Mouse (Mus musculus) neural tube, embryonic 13.5 days (tissue): Measurements from ENCODE around the gene Tbc1d23. TPM values are rescaled to one million over a fixed set of nuclear protein-coding genes. Genes with fewer than 3 reads are reported as not detected.
"Not testable (repeated sequence)": the region's sequence is repeated elsewhere in the genome, so short reads cannot be mapped to it uniquely, and the experiment has no call there.

Experiments used
- ATAC-seq: fragments of 200-750 bp; cut with Nextera tagmentation; 2 replicates; pipeline ENCODE4 v1.8.0; 2017; ENCODE audit warnings: low read depth, mild to moderate bottlenecking, moderate TSS enrichment, moderate library complexity
- H3K27ac ChIP-seq: fragments of 300-500 bp; sonication (generic); replicated peaks from 2 replicates; pipeline ENCODE4 v1.5.1; 2015; ENCODE audit warnings: moderate library complexity, mild to moderate bottlenecking, inconsistent platforms
- H3K27me3 ChIP-seq: fragments of 300-500 bp; sonication (generic); 2 replicates; pipeline ENCODE4 v1.6.1; 2015; ENCODE audit warnings: mild to moderate bottlenecking, inconsistent platforms
- H3K36me3 ChIP-seq: fragments of 300-500 bp; sonication (generic); 2 replicates; pipeline ENCODE4 v1.6.1; 2015; ENCODE audit warnings: mild to moderate bottlenecking, inconsistent platforms
- H3K4me1 ChIP-seq: fragments of 300-500 bp; sonication (generic); replicated peaks from 2 replicates; pipeline ENCODE4 v1.6.1; 2015; ENCODE audit warnings: inconsistent platforms
- H3K4me2 ChIP-seq: fragments of 300-500 bp; sonication (generic); 2 replicates; pipeline ENCODE4 v1.6.1; 2015; ENCODE audit warnings: inconsistent platforms, mild to moderate bottlenecking, moderate library complexity
- H3K4me3 ChIP-seq: fragments of 300-500 bp; sonication (generic); 2 replicates; pipeline ENCODE4 v1.5.1; 2015; ENCODE audit warnings: mild to moderate bottlenecking, inconsistent platforms
- H3K9ac ChIP-seq: fragments of 300-500 bp; sonication (generic); 2 replicates; pipeline ENCODE4 v1.6.1; 2015; ENCODE audit warnings: moderate library complexity, mild to moderate bottlenecking, inconsistent platforms
- H3K9me3 ChIP-seq: fragments of 300-500 bp; sonication (generic); 2 replicates; pipeline ENCODE4 v1.6.1; 2016; ENCODE audit warnings: inconsistent platforms
- WGBS: fragments of 180-500 bp; shearing (Covaris S2); methylation state at CpG from one replicate; pipeline ENCODE4 v1.1.7; 2015; 5-methylcytosine and 5-hydroxymethylcytosine counted together
- polyA plus RNA-seq: library from polyadenylated mRNA; unstranded; fragments of >200 nt; fragmentation: Nextera tagmentation; extraction: Ambion mirVana; gene quantifications from 2 replicates; pipeline ENCODE4 v1.2.1, GENCODE M21; 2015

The Tbc1d23 gene
- polyA plus RNA-seq, 1 experiment from 2014 or later, result 24.0 TPM

DNA sequence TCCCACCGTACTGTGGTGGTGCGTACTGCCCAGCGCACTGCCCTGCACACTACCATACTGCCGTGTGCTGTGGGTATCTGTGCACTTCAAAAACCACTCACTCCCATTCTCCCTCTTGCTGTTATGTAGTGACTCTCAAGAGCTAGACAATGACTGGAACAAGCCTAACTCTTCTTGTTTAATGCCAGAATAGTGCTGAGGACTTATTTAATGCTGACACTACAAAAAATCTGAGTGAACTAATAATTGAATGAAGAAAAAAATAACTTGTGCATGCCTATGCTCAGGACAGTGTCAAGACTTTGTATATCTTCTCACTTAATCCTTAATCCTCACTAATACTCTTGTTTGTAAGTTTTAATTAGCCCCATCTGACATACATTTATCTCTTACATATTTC lies 16.2 kb upstream of the Tbc1d23 start:
- no peaks in the 10 kb centered on the region for H3K27me3 ChIP-seq
- H3K9me3 ChIP-seq, result no peaks in the 10 kb centered on the region
- no peak for ATAC-seq
- no peak overlapping the region for H3K9ac ChIP-seq
- no peak overlapping the region for H3K4me3 ChIP-seq
- no peaks in the 10 kb centered on the region for H3K36me3 ChIP-seq
- H3K27ac ChIP-seq, result no peak overlapping the region
- no peak overlapping the region for H3K4me2 ChIP-seq
- 92% methylated on average over 4 of the region's 4 CpGs for WGBS
- H3K4me1 ChIP-seq, result no peaks in the 10 kb centered on the region

DNA sequence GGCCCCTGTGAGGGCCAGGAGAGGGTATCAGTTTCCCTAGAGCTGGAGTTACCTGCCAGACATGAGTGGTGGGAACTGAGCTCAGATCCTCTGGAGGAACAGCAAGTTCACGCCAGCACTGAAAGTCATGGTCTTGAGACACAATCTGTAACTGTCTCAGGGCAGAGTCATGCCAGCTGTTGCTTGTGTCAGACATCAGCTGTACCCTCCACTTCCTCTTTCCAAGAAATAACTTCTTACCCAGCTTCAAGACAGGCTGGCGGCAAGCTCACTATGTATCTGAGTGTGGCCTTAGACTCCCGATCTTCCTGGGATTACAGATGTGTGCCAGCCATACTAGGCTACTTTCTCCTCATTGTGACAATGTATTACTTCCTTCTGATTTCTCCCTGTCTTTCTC lies 15.3 kb upstream of the Tbc1d23 start:
- no peak overlapping the region for H3K4me3 ChIP-seq
- H3K36me3 ChIP-seq, result no peaks in the 10 kb centered on the region
- no peaks in the 10 kb centered on the region for H3K9me3 ChIP-seq
- no peaks in the 10 kb centered on the region for H3K27me3 ChIP-seq
- no peak for ATAC-seq
- H3K27ac ChIP-seq, result no peak overlapping the region
- H3K4me2 ChIP-seq, result no peak overlapping the region
- H3K9ac ChIP-seq, result no peak overlapping the region
- H3K4me1 ChIP-seq, result no peaks in the 10 kb centered on the region
- WGBS, result 90% methylated on average over 3 of the region's 3 CpGs

DNA sequence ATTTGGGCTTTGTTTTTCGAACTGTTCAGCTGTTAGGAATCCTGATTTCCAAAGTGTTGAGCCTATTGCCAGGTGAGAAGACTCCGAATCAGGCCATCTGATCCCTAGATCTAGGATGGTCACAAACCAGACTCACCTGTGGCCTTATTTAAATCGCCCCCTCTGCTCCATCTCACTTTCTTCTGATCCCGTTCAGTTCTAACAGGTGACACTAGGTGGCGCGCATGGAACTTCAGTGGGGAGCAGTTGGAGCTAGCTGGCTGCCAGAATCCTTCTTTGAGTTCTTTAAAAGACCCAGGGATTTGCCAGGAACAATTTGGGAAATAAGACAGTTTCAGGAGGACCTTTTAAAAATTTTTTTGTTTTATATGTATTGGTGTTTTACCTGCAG lies 12.5 kb upstream of the Tbc1d23 start:
- WGBS, result 13% methylated on average over 6 of the region's 6 CpGs
- H3K9me3 ChIP-seq, result no peaks in the 10 kb centered on the region
- ATAC-seq, result peak; percentile 71; the same call in 1 of the 2 replicates
- no peak overlapping the region for H3K4me3 ChIP-seq
- H3K27me3 ChIP-seq, result no peaks in the 10 kb centered on the region
- no peak overlapping the region for H3K27ac ChIP-seq
- H3K36me3 ChIP-seq, result no peaks in the 10 kb centered on the region
- H3K4me2 ChIP-seq, result no peak overlapping the region
- no peak overlapping the region for H3K9ac ChIP-seq
- no peaks in the 10 kb centered on the region for H3K4me1 ChIP-seq

DNA sequence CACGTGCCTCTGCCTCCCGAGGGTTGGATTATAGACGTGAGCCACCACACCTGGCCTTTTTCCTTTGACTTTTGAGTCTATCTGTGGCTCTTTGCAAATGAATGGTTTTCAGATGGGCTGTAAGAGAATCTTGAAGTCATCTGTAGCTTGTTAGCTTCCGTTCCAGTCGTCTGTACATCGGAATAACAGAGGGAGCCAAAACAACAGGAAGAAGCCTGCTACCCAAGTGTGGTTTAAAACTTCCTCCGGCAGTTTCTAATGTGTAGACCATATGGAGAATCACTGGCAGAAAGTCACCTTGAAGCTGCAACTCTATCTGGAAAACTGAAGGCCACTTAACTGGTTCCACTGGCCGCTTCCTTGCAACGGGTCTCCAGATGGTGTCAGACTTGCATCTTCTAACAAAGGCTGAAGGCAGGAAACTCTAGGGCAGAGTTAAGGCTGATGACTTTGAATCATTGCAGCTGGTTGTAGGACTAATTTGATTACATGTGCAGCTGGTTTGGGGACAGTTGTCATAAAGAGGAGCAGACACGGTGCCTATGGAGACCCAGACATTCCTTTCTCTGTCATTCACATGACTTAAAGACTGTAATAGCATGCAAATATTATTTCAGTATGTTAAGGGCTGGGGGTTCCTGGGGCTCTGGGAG lies 12.0 kb upstream of the Tbc1d23 start:
- Histone ChIP-seq H3K9me3 (no peaks in the 10 kb centered on the region), H3K36me3 (no peaks in the 10 kb centered on the region), H3K4me3 (no peak overlapping the region), H3K4me1 (no peaks in the 10 kb centered on the region), H3K9ac (no peak overlapping the region), H3K4me2 (no peak overlapping the region), H3K27me3 (no peaks in the 10 kb centered on the region), H3K27ac (no peak overlapping the region)
- WGBS, result 57% methylated on average over 10 of the region's 10 CpGs
- ATAC-seq, result no peak

DNA sequence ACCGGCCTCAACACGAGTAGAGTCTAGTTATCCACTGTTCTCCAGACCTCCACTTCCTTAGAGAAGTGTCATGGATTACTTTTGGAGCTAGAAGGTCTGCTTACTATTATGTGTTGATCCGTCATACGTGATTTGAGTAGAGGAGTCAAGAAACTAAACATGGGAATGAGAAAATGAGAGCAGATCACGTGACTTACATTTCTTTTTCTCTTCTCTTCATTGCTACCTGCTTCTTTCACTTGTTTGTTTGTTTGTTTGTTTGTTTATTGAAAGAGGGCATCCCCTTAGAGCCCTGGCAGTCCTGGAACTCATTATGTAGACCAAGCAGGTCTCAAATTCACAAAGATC lies 11.5 kb upstream of the Tbc1d23 start:
- H3K4me1 ChIP-seq, result no peaks in the 10 kb centered on the region
- no peak overlapping the region for H3K4me3 ChIP-seq
- H3K27ac ChIP-seq, result no peak overlapping the region
- 84% methylated on average over 5 of the region's 5 CpGs for WGBS
- H3K9me3 ChIP-seq, result no peaks in the 10 kb centered on the region
- no peak for ATAC-seq
- no peak overlapping the region for H3K4me2 ChIP-seq
- H3K27me3 ChIP-seq, result no peaks in the 10 kb centered on the region
- H3K9ac ChIP-seq, result no peak overlapping the region
- no peaks in the 10 kb centered on the region for H3K36me3 ChIP-seq

DNA sequence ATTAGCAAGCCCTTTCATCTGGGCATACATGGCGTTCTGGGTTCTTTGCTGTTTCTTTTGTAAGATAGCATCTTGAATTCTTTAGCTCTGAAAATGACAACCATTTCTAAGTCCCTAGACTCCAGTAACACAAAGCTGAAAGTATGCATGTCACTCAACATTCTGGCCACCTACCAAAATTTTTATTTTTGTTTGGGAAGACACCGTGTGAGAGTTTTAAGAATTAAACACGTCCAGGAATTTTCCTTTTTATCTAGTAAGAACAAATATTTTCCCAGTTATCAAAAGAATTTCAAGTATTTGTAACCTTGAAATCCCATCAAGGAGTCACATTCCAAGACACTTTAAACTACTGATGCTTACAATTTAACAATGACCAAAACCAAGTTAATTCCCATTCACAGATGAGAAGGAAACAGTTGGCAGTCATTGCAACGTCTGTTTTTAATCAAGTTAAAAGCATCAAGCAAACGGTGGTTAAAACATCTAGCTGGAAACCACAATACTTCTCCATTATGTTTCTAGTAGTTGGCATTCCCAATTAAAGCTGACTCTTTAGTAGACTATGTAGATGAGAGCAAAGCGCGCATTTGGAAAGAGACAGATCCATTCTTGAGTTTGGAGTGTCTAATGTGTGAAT lies 4.7 kb upstream of the Tbc1d23 start:
- no peak overlapping the region for H3K27ac ChIP-seq
- H3K4me1 ChIP-seq, result no peaks in the 10 kb centered on the region
- no peaks in the 10 kb centered on the region for H3K9me3 ChIP-seq
- no peak for ATAC-seq
- no peaks in the 10 kb centered on the region for H3K27me3 ChIP-seq
- no peak overlapping the region for H3K9ac ChIP-seq
- WGBS, result 77% methylated on average over 7 of the region's 7 CpGs
- H3K36me3 ChIP-seq, result no peaks in the 10 kb centered on the region
- no peak overlapping the region for H3K4me3 ChIP-seq
- H3K4me2 ChIP-seq, result no peak overlapping the region

DNA sequence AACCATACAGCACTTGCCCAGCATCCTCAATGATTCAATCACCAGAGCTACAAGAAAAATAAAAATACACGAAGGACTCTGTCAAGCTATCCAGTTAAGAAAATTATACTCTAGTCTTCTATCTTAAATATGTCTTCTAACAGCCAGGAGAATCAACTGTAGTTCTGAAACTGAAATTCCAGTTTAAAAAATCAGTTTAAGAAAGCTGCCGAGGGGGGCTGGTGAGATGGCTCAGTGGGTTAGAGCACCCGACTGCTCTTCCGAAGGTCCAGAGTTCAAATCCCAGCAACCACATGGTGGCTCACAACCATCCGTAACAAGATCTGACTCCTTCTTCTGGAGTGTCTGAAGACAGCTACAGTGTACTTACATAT lies 620 bp upstream of the Tbc1d23 start:
- ATAC-seq, H3K9me3 ChIP-seq, H3K27ac ChIP-seq, H3K9ac ChIP-seq, H3K27me3 ChIP-seq, H3K36me3 ChIP-seq: not testable (repeated sequence)
- Histone ChIP-seq H3K4me3 (peak overlapping the region; percentile 93), H3K4me2 (peak overlapping the region; percentile 65), H3K4me1 (peaks cover 11% of the 10 kb centered on the region)
- 79% methylated on average over 5 of the region's 5 CpGs for WGBS

DNA sequence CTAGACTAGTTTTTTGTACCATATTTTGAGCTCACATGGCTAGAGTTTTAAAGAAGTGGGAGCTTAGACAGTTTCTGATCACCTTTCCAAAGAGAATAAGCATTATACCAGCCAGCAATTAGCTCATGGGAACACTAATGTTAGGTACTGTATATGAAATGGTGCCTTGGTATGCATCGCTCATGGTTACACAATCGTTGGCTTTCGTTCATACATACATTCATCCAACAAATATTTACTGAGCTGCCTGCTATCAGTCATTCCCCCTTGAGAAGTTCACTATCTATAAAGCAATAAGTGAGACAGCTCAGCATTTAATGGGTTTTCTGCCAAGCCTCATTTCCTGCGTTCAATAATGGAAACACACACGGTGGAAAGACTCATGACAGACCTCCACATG lies 4.9 kb downstream of the Tbc1d23 start:
- Histone ChIP-seq H3K9me3 (no peaks in the 10 kb centered on the region), H3K27ac (no peak overlapping the region), H3K36me3 (no peaks in the 10 kb centered on the region), H3K4me3 (no peak overlapping the region), H3K9ac (no peak overlapping the region), H3K27me3 (no peaks in the 10 kb centered on the region), H3K4me2 (no peak overlapping the region), H3K4me1 (peaks cover 11% of the 10 kb centered on the region)
- ATAC-seq, result no peak
- WGBS, result 87% methylated on average over 5 of the region's 5 CpGs

DNA sequence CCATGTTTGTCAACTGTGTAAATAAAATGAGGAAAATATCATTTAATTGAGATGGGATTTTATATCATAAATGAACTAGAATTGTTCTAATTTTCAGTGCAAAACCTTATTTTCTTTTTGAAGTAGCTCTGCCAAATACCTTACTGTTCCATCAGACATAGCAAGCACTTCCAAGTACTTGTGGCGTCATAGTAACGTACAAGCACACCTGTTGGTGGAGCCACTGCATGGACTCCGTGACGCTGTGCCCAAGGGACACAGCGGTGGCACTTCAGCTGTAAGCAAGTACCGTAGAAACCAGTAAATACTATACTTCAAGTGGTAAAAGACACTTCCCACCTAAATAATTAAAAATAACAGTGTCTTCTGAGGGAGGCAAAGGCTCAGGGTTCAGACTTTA lies 10.9 kb downstream of the Tbc1d23 start:
- no peaks in the 10 kb centered on the region for H3K27me3 ChIP-seq
- WGBS, result 91% methylated on average over 6 of the region's 6 CpGs
- peaks cover 15% of the 10 kb centered on the region; the same call in 1 of the 2 replicates for H3K36me3 ChIP-seq
- no peak overlapping the region for H3K4me2 ChIP-seq
- no peak overlapping the region for H3K9ac ChIP-seq
- no peaks in the 10 kb centered on the region for H3K4me1 ChIP-seq
- no peaks in the 10 kb centered on the region for H3K9me3 ChIP-seq
- H3K27ac ChIP-seq, result no peak overlapping the region
- H3K4me3 ChIP-seq, result no peak overlapping the region
- ATAC-seq, result no peak

DNA sequence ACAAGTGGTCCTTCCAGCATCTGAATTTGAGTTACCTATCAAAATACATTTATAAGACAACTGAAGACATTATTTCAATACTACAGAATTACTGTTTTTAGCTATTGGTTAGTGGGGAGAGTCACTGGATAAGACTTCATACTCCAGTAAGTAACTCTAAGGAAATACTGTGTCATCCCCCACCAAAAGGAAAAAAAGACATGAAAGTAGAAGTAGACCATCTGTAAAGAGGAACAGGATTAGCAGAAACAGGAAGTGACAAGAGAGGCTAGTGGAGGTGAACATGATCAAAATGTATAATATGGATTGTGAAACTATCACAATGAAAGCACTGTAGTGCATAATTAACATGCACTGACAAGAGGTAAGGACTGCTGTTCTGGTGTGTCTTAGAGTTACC lies 15.3 kb downstream of the Tbc1d23 start:
- Histone ChIP-seq H3K27me3 (no peaks in the 10 kb centered on the region), H3K4me1 (no peaks in the 10 kb centered on the region), H3K4me2 (no peak overlapping the region), H3K9me3 (no peaks in the 10 kb centered on the region), H3K4me3 (no peak overlapping the region), H3K27ac (no peak overlapping the region), H3K9ac (no peak overlapping the region), H3K36me3 (peaks cover 35% of the 10 kb centered on the region)
- no peak for ATAC-seq

DNA sequence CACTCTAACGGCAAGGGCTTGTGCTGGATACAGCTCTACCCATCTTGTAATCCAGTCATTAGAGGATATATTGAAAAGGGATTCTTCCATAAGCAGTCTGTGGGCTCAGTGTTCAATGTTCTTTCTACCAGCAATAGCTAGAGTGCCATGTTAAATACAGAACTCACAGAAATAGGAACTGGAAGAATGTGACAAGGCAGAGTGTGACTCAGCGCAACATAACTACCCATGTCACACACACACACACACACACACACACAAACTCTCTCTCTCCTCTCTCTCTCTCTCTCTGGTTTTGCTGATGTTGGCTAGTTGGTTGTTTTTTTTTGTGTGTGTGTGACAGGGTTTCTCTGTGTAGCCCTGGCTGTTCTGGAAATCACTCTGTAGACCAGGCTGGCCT lies 20.3 kb downstream of the Tbc1d23 start:
- H3K9ac ChIP-seq, result no peak overlapping the region
- no peak for ATAC-seq
- no peaks in the 10 kb centered on the region for H3K4me1 ChIP-seq
- WGBS, result 95% methylated on average over 2 of the region's 2 CpGs
- no peak overlapping the region for H3K4me3 ChIP-seq
- H3K27me3 ChIP-seq, result no peaks in the 10 kb centered on the region
- no peaks in the 10 kb centered on the region for H3K9me3 ChIP-seq
- H3K36me3 ChIP-seq, result peaks cover 43% of the 10 kb centered on the region
- H3K4me2 ChIP-seq, result no peak overlapping the region
- H3K27ac ChIP-seq, result no peak overlapping the region

DNA sequence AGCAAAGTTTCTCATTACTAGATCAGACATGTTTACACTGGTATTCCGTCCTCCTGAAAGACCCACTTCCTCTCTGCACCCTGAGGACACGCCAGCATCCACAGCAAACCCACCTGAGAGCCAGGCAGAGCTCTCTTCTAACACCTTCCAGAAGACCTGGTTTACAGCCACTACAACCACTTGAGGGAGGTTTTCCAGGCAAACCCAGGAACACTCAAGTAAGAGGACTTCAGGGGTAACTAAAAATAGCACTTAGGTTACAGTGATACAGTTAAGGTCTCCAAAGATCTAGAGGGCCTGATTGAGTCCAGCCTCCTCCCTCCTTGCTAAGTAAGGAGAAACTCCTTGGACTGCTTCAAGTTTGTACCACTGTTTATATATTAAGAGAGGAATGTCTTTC lies 23.0 kb downstream of the Tbc1d23 start:
- no peaks in the 10 kb centered on the region for H3K4me1 ChIP-seq
- no peaks in the 10 kb centered on the region for H3K9me3 ChIP-seq
- no peaks in the 10 kb centered on the region for H3K27me3 ChIP-seq
- ATAC-seq, result no peak
- 100% methylated on average over 2 of the region's 2 CpGs for WGBS
- H3K36me3 ChIP-seq, result peaks cover 43% of the 10 kb centered on the region
- H3K4me3 ChIP-seq, result no peak overlapping the region
- no peak overlapping the region for H3K4me2 ChIP-seq
- no peak overlapping the region for H3K27ac ChIP-seq
- no peak overlapping the region for H3K9ac ChIP-seq

DNA sequence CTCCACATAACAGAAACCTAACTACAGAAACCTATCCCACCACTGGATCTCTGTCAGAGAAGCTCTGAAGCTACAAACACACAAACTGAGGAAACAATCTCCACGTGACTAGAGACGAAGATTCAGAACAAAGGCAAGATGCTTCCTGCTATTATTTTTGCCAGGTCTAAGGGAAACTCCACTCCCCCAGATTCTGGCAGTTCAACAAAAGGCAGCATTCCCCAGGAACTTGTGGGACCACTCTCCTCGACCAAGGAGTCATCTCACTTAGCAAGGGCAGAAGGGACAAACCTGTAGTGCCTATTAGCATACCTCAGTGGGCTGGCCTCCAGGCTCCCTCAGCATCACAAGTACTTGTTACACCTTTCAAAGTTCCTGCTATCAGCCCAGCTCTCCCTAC lies 34.0 kb downstream of the Tbc1d23 start:
- Histone ChIP-seq H3K27ac (no peak overlapping the region), H3K36me3 (peaks cover 42% of the 10 kb centered on the region), H3K4me1 (no peaks in the 10 kb centered on the region), H3K9ac (no peak overlapping the region), H3K9me3 (no peaks in the 10 kb centered on the region), H3K4me2 (no peak overlapping the region), H3K4me3 (no peak overlapping the region), H3K27me3 (no peaks in the 10 kb centered on the region)
- ATAC-seq, result no peak
- WGBS, result 63% methylated on average over 3 of the region's 3 CpGs
